Mouse (Mus musculus): ENCODE results near the gene Olfr125. TPM values are rescaled to one million over a fixed set of nuclear protein-coding genes. Genes with fewer than 3 reads are reported as not detected.

The Olfr125 gene
- not detected in 2 replicates for polyA plus RNA-seq (2012; ENCODE audit: low replicate concordance)

DNA sequence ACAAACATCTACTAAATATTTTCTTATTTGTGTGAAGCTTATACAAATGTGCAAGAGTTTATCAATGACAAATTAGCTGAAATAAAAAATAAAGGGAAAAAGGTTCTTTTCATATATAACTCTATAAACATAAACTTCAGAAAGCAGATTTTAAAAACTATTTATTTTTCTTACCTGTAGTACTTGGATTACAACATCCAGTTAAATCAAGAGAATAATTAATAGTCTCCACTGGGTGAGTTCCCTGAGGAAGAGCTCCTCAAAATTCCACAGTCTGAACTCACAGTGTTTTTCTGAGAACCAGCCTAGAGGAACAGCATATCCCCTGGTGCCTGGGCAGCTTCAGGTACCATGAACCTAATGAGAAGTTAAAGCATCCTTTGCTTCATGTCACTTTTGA, at the start of gene Olfr125:
TSS of gene Olfr125 (plus strand) at position 301 of the 400 bp plus-strand sequence.

GRCm38 (mm10) chr17:37793229-37793628, 39.5 kb upstream of the Olfr125 start, which contains the start of gene Olfr123:
Gene Olfr123 (plus strand): TSS chr17:37793529.

DNA sequence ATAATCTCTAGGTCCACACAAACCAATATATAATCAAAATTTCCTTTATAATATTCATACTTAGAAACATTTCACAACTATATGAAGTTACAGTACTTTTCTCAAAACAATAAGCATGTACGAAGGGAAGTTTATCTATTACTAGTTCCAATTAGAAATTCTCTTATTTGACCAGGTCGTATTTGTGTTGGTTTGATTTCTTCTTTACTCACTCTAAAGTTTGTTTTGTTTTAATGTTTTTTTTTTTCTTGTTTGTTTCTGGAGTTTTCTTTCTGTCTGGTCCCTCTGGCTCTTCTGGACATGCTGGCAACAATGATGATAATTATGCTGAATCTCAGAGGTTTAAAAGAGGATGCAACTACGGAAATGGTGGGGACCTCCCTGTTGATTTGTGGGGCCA, 33.2 kb upstream of the Olfr125 start, which contains the start of gene Olfr124:
TSS of gene Olfr124 (plus strand) at position 301 of the 400 bp plus-strand sequence.

DNA sequence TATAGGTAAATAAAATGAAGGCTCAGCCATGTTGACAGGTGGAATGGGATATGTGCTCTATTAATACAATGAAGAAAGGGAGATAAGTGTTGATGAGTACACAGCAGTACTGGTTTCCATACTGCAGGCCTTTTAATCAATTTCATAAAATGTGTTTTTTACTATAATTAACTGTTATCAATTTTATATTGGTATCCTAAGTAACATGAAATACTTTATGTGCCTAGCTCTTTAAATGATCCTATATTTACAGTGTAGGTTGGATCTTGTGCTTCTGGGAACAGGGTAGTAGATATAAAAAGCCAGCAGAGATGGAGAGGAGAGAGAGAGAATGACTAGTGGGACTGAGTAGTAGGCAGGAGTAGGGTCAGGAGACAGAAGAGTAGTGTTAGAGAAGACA, 14.4 kb downstream of the Olfr125 start, which contains the start of gene Olfr126:
TSS of gene Olfr126 (plus strand) at position 301 of the 400 bp plus-strand sequence.

Other genes starting within 250 kb of the Olfr125 start
- not detected in 2 replicates for gene Olfr114, start 240.2 kb upstream of the Olfr125 start, polyA plus RNA-seq (2012; ENCODE audit: low replicate concordance)
- gene Olfr115, start 205.8 kb upstream of the Olfr125 start, polyA plus RNA-seq (2012; ENCODE audit: low replicate concordance), result not detected in 2 replicates
- not detected in 2 replicates for gene Olfr116, start 205.8 kb upstream of the Olfr125 start, polyA plus RNA-seq (2012; ENCODE audit: low replicate concordance)
- gene Olfr117, start 169.2 kb upstream of the Olfr125 start, polyA plus RNA-seq (2012; ENCODE audit: low replicate concordance), result not detected in 2 replicates
- gene Olfr118, start 166.0 kb upstream of the Olfr125 start, polyA plus RNA-seq (2012; ENCODE audit: low replicate concordance), result not detected in 2 replicates
- gene Olfr119, start 136.4 kb upstream of the Olfr125 start, polyA plus RNA-seq (2012; ENCODE audit: low replicate concordance), result not detected in 2 replicates
- not detected in 2 replicates for gene Olfr120, start 111.1 kb upstream of the Olfr125 start, polyA plus RNA-seq (2012; ENCODE audit: low replicate concordance)
- gene Olfr121, start 84.1 kb upstream of the Olfr125 start, polyA plus RNA-seq (2012; ENCODE audit: low replicate concordance), result not detected in 2 replicates
- gene Olfr122, start 64.3 kb upstream of the Olfr125 start, polyA plus RNA-seq (2012; ENCODE audit: low replicate concordance), result not detected in 2 replicates
- not detected in 2 replicates for gene Olfr123, start 39.4 kb upstream of the Olfr125 start, polyA plus RNA-seq (2012; ENCODE audit: low replicate concordance)
- not detected in 2 replicates for gene Olfr124, start 33.1 kb upstream of the Olfr125 start, polyA plus RNA-seq (2012; ENCODE audit: low replicate concordance)
- gene Olfr126, start 14.5 kb downstream of the Olfr125 start, polyA plus RNA-seq (2012; ENCODE audit: low replicate concordance), result not detected in 2 replicates
- not detected in 2 replicates for gene Olfr127, start 67.5 kb downstream of the Olfr125 start, polyA plus RNA-seq (2012; ENCODE audit: low replicate concordance)
- gene Olfr128, start 87.6 kb downstream of the Olfr125 start, polyA plus RNA-seq (2012; ENCODE audit: low replicate concordance), result not detected in 2 replicates
- gene Olfr761, start 120.1 kb downstream of the Olfr125 start, polyA plus RNA-seq (2012; ENCODE audit: low replicate concordance), result not detected in 2 replicates
- not detected in 2 replicates for gene Olfr129, start 227.1 kb downstream of the Olfr125 start, polyA plus RNA-seq (2012; ENCODE audit: low replicate concordance)
- not detected in 2 replicates for gene Olfr130, start 231.0 kb downstream of the Olfr125 start, polyA plus RNA-seq (2012; ENCODE audit: low replicate concordance)

All from hematopoietic multipotent progenitor cell, adult 10-12 weeks (in vitro differentiated cells).